Comparison of ENCODE assay signal across 8 mouse cellular contexts in the genomic region with DNA sequence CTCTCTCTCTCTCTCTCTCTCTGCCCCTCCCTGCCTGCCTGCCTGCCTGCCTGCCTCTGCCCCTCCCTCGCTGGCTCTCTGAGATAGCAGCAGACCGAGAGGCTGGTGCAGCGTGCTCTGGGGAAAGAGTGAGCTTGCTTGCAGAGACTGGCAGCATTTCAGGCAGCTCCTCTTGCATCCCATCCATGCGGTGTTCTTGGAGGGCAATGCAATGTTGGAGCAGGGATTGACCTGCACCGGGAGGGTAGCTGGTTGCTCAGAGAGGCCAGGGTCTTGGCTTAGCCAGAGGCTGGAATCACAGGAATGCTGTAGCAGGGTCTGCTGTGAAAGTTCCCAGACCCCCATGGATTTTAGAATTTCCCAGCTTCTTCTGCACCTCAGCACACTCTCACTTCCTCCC.
DNase-seq lines count a peak whose midpoint lies in the region; ATAC-seq lines count a peak whose summit lies in the region.

No protein-coding gene starts in this region.

- peak overlapping the region; percentile 49 for H3K4me3 ChIP-seq in heart, embryonic 13.5 days
- peak overlapping the region; percentile 20 for H3K4me3 ChIP-seq in midbrain, embryonic 12.5 days

- H3K36me3 ChIP-seq in heart, embryonic 13.5 days, result no peaks in the 10 kb centered on the region
- no peaks in the 10 kb centered on the region for H3K36me3 ChIP-seq in midbrain, embryonic 12.5 days

- peak overlapping the region; percentile 71 for H3K9ac ChIP-seq in heart, embryonic 13.5 days
- H3K9ac ChIP-seq in midbrain, embryonic 12.5 days (replicated peaks), result no peak overlapping the region

- H3K9me3 ChIP-seq in heart, embryonic 13.5 days, result no peaks in the 10 kb centered on the region
- H3K9me3 ChIP-seq in midbrain, embryonic 12.5 days, result no peaks in the 10 kb centered on the region

- ATAC-seq in common myeloid progenitor, adult 5-6 weeks (replicated peaks; ENCODE audit: low read depth, poor library complexity, severe bottlenecking), result peak; percentile 68; the same call in 1 of the 2 replicates
- no peak for ATAC-seq in heart, embryonic 13.5 days (ENCODE audit: extremely low read depth, insufficient number of reproducible peaks, low FRiP score, low TSS enrichment)
- no peak for ATAC-seq in midbrain, embryonic 12.5 days (ENCODE audit: low FRiP score, low read depth)

- no peaks in the 10 kb centered on the region for H3K27me3 ChIP-seq in heart, embryonic 13.5 days (replicated peaks)
- H3K27me3 ChIP-seq in midbrain, embryonic 12.5 days, result 0 out of 2 replicates have a peak, but pooled peaks cover 5% of the 10 kb centered on the region

- peak overlapping the region; percentile 78 for H3K27ac ChIP-seq in heart, embryonic 13.5 days (replicated peaks)
- H3K27ac ChIP-seq in midbrain, embryonic 12.5 days (replicated peaks), result 0 out of 2 replicates have a peak overlapping the region, but pooled peaks have one; percentile 30

- WGBS in heart, embryonic 13.5 days, result 2% methylated on average over 5 of the region's 5 CpGs
- 8% methylated on average over 5 of the region's 5 CpGs for WGBS in midbrain, embryonic 12.5 days

- peak overlapping the region; percentile 71 for H3K4me2 ChIP-seq in heart, embryonic 13.5 days
- H3K4me2 ChIP-seq in midbrain, embryonic 12.5 days (replicated peaks), result peak overlapping the region; percentile 31

- H3K4me1 ChIP-seq in heart, embryonic 13.5 days, result peaks cover 63% of the 10 kb centered on the region
- H3K4me1 ChIP-seq in midbrain, embryonic 12.5 days, result peaks cover 10% of the 10 kb centered on the region; the same call in 1 of the 2 replicates

- peak; percentile 6 to 15 for DNase-seq in adrenal gland, postnatal 36 days
- no peak for DNase-seq in adrenal gland, postnatal 4 days (ENCODE audit: low spot score in 2 of 2)
- DNase-seq in layer of hippocampus, postnatal 25 days (ENCODE audit: extremely low spot score in 1 of 2, low spot score in 1 of 2), result peak; percentile 31 to 51
- peak; percentile 53 for DNase-seq in yolk sac, embryonic 10.5 days (ENCODE audit: low spot score)
- DNase-seq in T-cell, adult 2 months (ENCODE audit: low spot score), result no peak

Comparison
In these comparisons a context has a peak if more than half of its experiments do, and no peak if none do; other contexts are left out.
1. DNase-seq: peak in adrenal gland, postnatal 36 days (2 of 2), layer of hippocampus, postnatal 25 days (2 of 2) and yolk sac, embryonic 10.5 days (single experiment); none in adrenal gland, postnatal 4 days (0 of 2) and T-cell, adult 2 months (single experiment).